Mouse (Mus musculus) T-helper 17 cell (primary cell): ENCODE data around the gene Gm49661.

Source experiments
- in situ Hi-C, 2 experiments: fragments of 300-600 bp; cut with MboI, MseI; formaldehyde crosslinking; loops; 1 replicate in 1 of 2; 2 replicates in 1 of 2; pipeline ENCODE4 v1.15.1; 2025; ENCODE audit warnings: high pct_unique_total_duplicates in 2 of 2

Gene Gm49661

GRCm38 (mm10) chr8:84984294-84985048, 15.2 kb upstream of the Gm49661 start:
- in situ Hi-C loops: no loop called here

DNA sequence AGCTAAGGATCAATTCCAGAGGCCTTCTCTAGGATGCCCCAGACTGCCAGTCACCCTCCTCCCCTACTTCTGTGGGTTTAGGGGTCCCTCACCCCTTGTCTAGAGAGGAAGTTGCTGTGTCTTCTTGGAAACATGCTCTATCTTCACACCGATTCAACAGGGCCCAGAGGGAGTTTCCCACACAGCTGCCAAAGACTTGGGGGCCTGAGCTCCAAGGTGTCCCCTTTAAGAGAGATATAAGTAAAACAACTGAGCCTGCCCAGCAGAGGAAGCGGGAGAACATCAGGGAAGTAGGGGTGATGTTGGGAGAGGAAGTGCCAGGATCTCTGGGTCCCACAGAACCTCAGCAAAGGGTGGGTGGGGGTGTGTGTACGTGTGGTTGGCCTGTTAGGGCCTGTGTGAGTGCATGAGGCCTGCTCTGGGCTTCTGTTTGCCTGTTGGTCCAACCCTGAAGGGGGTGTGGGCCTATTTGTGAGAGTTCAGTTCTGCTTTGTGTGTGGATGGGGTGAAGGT, 13.3 kb upstream of the Gm49661 start:
- in situ Hi-C loops: no loop called here

GRCm38 (mm10) chr8:84981644-84982498, 12.6 kb upstream of the Gm49661 start:
- in situ Hi-C loops: no loop called here

DNA sequence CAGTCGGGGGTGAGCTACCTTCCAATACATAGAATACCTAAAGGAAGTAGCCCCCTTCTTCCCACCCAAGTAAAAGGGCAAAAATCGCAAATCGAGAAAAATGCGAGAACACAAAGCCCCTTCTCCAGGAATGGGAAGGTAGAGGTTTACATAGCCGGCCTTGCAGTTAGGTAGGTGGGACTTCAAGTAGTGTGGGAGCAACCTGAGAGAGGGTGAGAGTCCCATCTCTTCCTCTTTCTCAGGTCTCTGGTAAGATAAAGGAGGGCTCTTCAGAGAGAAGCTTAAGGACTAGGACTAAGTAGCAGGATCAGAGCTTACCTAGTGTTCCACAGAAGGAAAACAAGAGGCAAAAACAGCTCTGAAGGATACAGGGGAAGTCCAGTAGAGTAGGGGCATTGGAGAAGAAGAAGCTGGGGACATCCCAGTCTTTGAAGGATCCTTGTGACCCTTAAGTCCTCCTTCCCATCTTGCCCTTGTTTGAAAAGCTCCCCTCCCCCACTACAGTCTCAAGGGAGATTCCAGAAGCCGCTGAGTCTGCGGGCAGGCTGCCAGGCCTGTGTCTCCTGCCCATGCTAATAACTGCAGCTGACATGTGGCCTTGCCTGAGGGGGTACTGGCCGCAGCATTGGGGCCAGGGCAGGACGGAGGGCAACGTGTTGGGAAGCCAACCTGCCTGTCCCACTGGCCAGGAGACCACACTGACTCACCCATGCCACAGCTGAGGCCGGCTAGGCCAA, 11.6 kb upstream of the Gm49661 start:
- in situ Hi-C loops: no loop called here

DNA sequence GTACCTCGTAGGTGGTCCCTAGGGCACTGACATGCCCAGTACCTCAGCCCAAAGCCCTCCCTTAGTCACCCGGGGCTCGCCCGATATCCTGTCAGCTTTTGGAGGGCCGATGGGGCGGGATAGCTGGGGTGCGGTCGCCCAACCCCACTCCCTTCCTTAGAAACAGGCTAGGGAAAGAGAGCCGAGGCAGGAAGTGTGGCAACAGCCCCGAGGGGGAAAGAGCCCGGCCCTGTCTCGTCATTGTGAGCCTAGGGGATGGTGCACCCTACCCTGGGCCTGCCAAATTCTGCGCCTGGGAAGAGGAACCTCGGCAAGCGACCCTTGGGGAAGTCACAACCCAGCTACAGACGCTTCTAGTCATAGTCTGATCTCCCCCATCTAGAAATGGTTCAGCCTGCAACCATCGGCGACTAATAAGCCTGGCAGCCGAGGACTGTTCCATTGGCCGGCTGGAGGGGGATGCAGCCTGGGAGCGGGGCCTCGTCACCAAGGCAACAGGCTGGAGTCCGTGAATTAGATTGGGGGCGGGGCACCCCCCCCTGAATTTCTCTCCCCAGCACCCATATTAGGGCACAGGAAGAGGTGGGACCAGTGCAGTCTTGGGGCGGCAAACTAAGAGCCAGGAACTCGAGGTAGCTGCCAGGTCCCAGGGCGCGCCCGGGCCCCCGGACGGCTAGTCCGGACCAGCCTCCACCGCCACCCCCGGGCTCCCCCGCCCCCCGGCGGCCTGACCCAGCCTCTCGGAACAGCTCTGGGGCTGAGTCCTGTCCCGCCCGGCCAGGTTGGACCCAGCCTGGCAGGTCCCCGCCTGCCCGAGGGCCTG, 10.6 kb upstream of the Gm49661 start:
- in situ Hi-C loops: loop anchor here (5.0 to 10.0 kb wide), 4 partner anchors 47 to 1725 kb away; partner anchors contain the start of genes Asna1 (in 1 of the 2), Ier2 (in 1 of the 2) and Trir (in 1 of the 2)

GRCm38 (mm10) chr8:84978248-84978940, 9.2 kb upstream of the Gm49661 start, which contains the start of gene Junb:
Junb (minus strand) TSS chr8:84978718.
- in situ Hi-C loops: loop anchor here (5.0 to 10.0 kb wide), 4 partner anchors 49 to 1726 kb away; partner anchors contain the start of genes Asna1 (in 1 of the 2), Ier2 (in 1 of the 2) and Trir (in 1 of the 2)

DNA sequence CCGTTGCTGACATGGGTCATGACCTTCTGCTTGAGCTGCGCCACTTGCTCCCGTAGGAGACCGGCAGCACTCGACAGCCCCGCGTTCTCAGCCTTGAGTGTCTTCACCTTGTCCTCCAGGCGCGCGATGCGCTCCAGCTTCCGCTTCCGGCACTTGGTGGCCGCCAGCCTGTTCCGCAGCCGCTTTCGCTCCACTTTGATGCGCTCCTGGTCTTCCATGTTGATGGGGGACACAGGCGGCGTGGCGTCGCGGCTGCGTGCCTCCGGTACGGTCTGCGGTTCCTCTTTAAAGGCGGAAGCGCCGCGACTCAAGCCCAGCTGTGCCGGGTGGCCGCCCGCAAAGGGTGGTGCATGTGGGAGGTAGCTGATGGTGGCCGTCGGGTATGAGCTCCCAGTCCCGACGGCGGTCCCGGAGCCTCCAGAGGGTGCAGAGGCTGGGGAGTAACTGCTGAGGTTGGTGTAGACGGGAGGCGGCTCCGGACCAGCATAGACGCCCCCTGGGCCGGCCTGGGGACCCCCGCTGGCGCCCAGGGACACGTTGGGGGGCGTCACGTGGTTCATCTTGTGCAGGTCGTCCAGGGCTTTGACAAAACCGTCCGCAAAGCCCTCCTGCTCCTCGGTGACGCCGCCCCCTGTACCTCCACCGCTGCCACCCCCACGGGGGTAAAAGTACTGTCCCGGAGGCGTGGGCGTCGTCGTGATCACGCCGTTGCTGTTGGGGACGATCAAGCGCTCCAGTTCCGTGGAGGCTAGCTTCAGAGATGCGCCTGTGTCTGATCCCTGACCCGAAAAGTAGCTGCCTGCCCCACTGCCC, 8.4 kb upstream of the Gm49661 start:
- in situ Hi-C loops: loop anchor here (5.0 to 10.0 kb wide), 4 partner anchors 50 to 1727 kb away; partner anchors contain the start of genes Asna1 (in 1 of the 2), Ier2 (in 1 of the 2) and Trir (in 1 of the 2)

- in situ Hi-C loops: loop anchor here (5.0 to 10.0 kb wide), 4 partner anchors 50 to 1728 kb away; partner anchors contain the start of genes Asna1 (in 1 of the 2), Ier2 (in 1 of the 2) and Trir (in 1 of the 2)
Observed at GRCm38 (mm10) chr8:84976763-84977434, 7.7 kb upstream of the Gm49661 start.

- in situ Hi-C loops: loop anchor here (5.0 to 10.0 kb wide), 4 partner anchors 51 to 1729 kb away; partner anchors contain the start of genes Asna1 (in 1 of the 2), Ier2 (in 1 of the 2) and Trir (in 1 of the 2)
Observed at GRCm38 (mm10) chr8:84976031-84976762, 7.0 kb upstream of the Gm49661 start.

DNA sequence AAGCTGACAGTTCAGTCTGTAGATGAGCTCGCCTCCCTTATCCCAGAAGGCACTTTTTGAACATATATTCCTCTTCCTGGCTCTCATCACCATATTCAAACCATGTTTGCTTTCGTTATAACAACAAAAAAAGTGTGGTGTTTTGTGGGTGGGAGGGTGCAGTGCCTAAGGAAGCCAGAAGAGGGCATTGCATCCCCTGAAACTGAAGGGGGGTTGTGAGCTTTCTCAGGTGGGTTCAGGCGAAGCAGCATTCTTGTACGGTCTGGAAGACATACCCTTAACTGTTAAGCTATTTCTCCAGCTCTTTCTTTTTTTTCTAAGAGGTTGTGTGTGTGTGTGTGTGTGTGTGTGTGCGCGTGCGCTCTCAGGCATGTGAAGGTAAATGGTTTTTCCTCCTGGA, 6.2 kb upstream of the Gm49661 start:
- in situ Hi-C loops: loop anchor here (5.0 to 10.0 kb wide), 4 partner anchors 52 to 1729 kb away; partner anchors contain the start of genes Asna1 (in 1 of the 2), Ier2 (in 1 of the 2) and Trir (in 1 of the 2)

DNA sequence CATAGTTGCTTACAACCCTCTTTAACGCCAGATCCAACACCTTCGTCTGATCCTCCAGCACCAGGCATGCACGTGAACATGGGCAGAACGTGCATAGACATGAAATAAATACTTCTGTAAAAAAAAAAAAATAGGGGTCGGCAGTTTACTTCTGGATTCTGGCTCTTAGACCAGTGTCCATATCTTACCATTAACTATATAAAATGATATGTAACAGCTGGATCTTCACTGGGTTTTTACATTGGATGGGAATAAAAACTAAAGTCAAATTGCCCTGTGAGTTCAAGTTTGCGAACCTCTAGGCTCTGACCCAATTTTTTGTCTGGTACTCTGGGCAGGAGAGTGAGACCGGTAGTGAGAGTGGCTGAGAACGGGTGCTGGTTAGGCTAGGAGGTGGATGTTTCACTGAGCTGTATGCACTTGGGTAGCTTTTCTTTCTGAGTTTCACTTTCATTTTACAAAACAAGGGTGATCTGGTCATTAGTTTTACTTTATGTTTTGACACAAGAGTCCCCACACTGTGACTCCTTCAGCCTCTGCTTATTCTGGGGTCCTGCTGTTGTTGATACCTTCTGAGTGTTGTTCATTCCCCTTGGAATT, 5.4 kb upstream of the Gm49661 start:
- in situ Hi-C loops: loop anchor here (5.0 to 10.0 kb wide), 5 partner anchors 33 to 1730 kb away; partner anchors contain the start of genes Asna1 (in 1 of the 2), Ier2 (in 1 of the 2) and Trir (in 1 of the 2)

GRCm38 (mm10) chr8:84973803-84974542, 4.7 kb upstream of the Gm49661 start:
- in situ Hi-C loops: loop anchor here in 1 of 2 experiments (5.0 to 10.0 kb wide), 2 partner anchors 33 to 1731 kb away; no protein-coding TSS in a partner anchor

GRCm38 (mm10) chr8:84973079-84973478, 3.8 kb upstream of the Gm49661 start:
- in situ Hi-C loops: loop anchor here in 1 of 2 experiments (5.0 to 10.0 kb wide), 2 partner anchors 34 to 1732 kb away; no protein-coding TSS in a partner anchor

GRCm38 (mm10) chr8:84970913-84971312, 1.7 kb upstream of the Gm49661 start:
- in situ Hi-C loops: loop anchor here in 1 of 2 experiments (5.0 to 10.0 kb wide), 2 partner anchors 36 to 1734 kb away; no protein-coding TSS in a partner anchor

DNA sequence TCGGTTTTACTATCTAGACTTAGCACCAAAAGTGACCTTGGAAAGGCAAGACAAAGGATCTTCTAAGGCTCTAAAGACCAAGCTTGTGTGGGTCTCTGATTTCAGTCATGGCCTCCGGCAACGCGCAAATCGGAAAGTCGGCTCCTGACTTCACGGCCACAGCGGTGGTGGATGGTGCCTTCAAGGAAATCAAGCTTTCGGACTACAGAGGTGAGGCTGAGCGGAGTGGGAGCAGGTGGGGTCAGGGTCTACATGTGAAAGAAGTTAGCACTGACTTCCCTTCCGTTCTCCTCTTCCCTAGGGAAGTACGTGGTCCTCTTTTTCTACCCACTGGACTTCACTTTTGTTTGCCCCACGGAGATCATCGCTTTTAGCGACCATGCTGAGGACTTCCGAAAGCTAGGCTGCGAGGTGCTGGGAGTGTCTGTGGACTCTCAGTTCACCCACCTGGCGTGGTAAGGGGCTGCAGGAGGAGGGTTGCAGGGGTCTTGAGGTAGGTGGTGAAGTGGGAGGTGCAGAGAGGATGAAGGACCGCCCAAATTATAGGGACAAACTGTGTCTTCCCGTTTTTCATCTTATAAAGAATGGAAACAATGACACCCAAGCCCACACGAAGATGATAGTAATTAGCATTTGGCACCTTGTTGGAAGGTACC, 1.0 kb upstream of the Gm49661 start:
- in situ Hi-C loops: loop anchor here in 1 of 2 experiments (5.0 to 10.0 kb wide), 2 partner anchors 37 to 1735 kb away; no protein-coding TSS in a partner anchor
